31 mouse cellular contexts compared by ENCODE assay signal in the genomic region with DNA sequence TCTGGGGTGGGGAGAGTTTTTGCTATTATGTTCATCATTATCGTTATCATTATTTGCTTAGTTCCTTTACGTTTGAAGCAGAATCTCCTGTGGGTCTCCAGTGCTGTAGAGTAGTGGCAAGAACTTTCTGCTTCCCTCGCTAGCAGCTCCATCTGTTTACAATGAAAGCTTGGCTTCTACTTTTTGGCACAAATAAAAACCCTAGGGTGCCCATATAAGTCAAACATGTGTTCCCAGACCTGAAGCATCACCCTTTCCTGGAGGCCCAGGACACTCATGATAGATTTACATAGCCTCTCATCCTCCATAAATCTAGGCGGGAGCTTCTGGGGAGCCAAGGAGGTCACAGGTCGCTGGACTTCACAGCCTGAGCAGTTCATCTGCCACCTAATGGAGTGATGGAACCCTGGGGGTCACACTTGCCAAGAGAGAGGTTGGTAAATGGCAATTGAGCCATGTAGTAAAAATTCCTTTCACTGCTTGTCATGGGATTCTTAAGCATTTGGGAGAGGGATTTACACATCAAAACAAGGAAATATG.
A peak's percentile ranks its signal among the peaks of the same experiment; 100 is the strongest.
DNase-seq lines count a peak whose midpoint lies in the region; ATAC-seq lines count a peak whose summit lies in the region.
"Had no signal": no experiment of that assay in that cellular context is flagged by ENCODE, and none has a peak within 500 bp of the region (broad histone marks: within the 10 kb centered on the region; RNA-seq: fewer than 3 reads in every experiment).

No protein-coding gene starts in this region.

- no peak for ATAC-seq in limb, embryonic 15.5 days (ENCODE audit: insufficient number of reproducible peaks, low FRiP score, low TSS enrichment, low read depth)
- ATAC-seq: CD4-positive, CD25-positive, alpha-beta regulatory T cell, adult 4 months; hindbrain, postnatal 0 days; intestine, embryonic 16.5 days; midbrain, embryonic 16.5 days had no signal

- peak overlapping the region; percentile 47; the same call in 1 of the 2 replicates for H3K27ac ChIP-seq in limb, embryonic 15.5 days
- H3K27ac ChIP-seq: forebrain, embryonic 12.5 days; hindbrain, postnatal 0 days; macrophage; midbrain, embryonic 10.5 days; neural tube, embryonic 13.5 days; stomach, embryonic 15.5 days had no signal

- intact Hi-C loops in heart, postnatal 10 days (cut with DNase I): no loop called here

- no peak overlapping the region for H3K4me3 ChIP-seq in limb, embryonic 15.5 days
- H3K4me3 ChIP-seq: erythroblast, embryonic 14.5 days; forebrain, embryonic 12.5 days; heart, embryonic 12.5 days; midbrain, embryonic 10.5 days; myocyte; neural tube, embryonic 13.5 days; stomach, embryonic 15.5 days had no signal

- peaks cover 14% of the 10 kb centered on the region for H3K4me1 ChIP-seq in limb, embryonic 15.5 days
- H3K4me1 ChIP-seq: forebrain, embryonic 12.5 days; midbrain, embryonic 10.5 days; neural tube, embryonic 13.5 days; stomach, embryonic 15.5 days had no signal

- peaks cover 5% of the 10 kb centered on the region; the same call in 1 of the 2 replicates for H3K9me3 ChIP-seq in limb, embryonic 15.5 days
- H3K9me3 ChIP-seq: forebrain, embryonic 12.5 days; heart, embryonic 12.5 days; midbrain, embryonic 10.5 days; neural tube, embryonic 13.5 days; stomach, embryonic 15.5 days had no signal

- WGBS in limb, embryonic 15.5 days: 38% methylated on average over 5 of the region's 5 CpGs

- peak; percentile 75 for DNase-seq in heart, adult 11 months
- no peak for DNase-seq in heart, postnatal 10 days
- DNase-seq in 3T3-L1 (ENCODE audit: low read depth, low spot score): peak; percentile 32
- peak; percentile 43 for DNase-seq in embryo, embryonic 11 days
- no peak for DNase-seq in left cerebral cortex, adult 8-10 months (ENCODE audit: low spot score in 2 of 2)
- DNase-seq in right cerebral cortex, postnatal 25 days: no peak
- DNase-seq: adrenal gland, adult 2 months; cerebellum, adult 11-12 months; cerebellum, postnatal 14 days; gastrocnemius, postnatal 36 days; heart, postnatal 14 days; kidney, adult 9 months; kidney, postnatal 25 days; layer of hippocampus, postnatal 36 days; lung, adult 2 months; right cerebral cortex, postnatal 4 days; thymus, postnatal 25 days had no signal

- no peak overlapping the region for H3K9ac ChIP-seq in limb, embryonic 15.5 days
- H3K9ac ChIP-seq: forebrain, embryonic 12.5 days; heart, embryonic 12.5 days; neural tube, embryonic 13.5 days; stomach, embryonic 15.5 days had no signal

- H3K36me3 ChIP-seq in limb, embryonic 15.5 days: no peaks in the 10 kb centered on the region
- H3K36me3 ChIP-seq: forebrain, embryonic 12.5 days; midbrain, embryonic 10.5 days; neural tube, embryonic 13.5 days; stomach, embryonic 15.5 days had no signal

- no peaks in the 10 kb centered on the region for H3K27me3 ChIP-seq in limb, embryonic 15.5 days
- H3K27me3 ChIP-seq: forebrain, embryonic 12.5 days; heart, embryonic 12.5 days; neural tube, embryonic 13.5 days; stomach, embryonic 15.5 days had no signal

- H3K4me2 ChIP-seq in limb, embryonic 15.5 days: no peak overlapping the region
- H3K4me2 ChIP-seq: forebrain, embryonic 12.5 days; heart, embryonic 12.5 days; liver, embryonic 11.5 days; neural tube, embryonic 13.5 days; stomach, embryonic 15.5 days had no signal

Comparison
In these comparisons a context has a peak if more than half of its experiments do, and no peak if none do; other contexts are left out.
1. DNase-seq: peak in heart, adult 11 months (single experiment), 3T3-L1 (single experiment) and embryo, embryonic 11 days (single experiment); none in heart, postnatal 10 days (0 of 2), left cerebral cortex, adult 8-10 months (0 of 2) and right cerebral cortex, postnatal 25 days (single experiment).